Mouse (Mus musculus): ENCODE measurements around the gene Mpig6b.

DNA sequence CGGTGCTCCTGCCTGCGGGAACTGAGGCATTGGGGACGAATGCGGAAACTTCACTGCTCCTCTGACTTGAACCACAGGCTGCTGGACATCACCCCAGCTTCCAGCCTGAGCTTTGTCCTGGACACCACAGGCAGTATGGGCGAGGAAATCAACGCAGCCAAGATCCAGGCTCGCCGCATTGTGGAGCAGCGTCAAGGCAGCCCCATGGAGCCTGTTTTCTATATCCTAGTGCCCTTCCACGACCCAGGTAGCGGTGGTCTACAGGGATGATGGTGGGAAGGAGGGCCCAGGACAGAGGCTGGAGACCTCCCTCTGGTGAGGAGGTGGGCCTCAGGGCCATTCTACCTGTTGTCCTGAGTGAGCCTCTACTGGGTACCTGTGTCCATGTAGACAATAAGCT is 46.1 kb downstream of the Mpig6b start:
- TF ChIP-seq CTCF (IDR thresholded peaks at IDR 0.05; ENCODE audit: control insufficient read depth, insufficient read depth, insufficient replicate concordance, low read depth, low read length) (no peak), POLR2A (IDR thresholded peaks at IDR 0.05; ENCODE audit: control insufficient read depth, low read depth, low read length) (no peak)
